Mouse (Mus musculus) left cerebral cortex, adult 18-20 months (tissue): ENCODE measurements at regions not wholly inside any gene's neighbourhood (a gene's known extent, or its start where the extent isn't known, plus 50 kb on each side); places are given as distances from the start of the nearest gene placed in this dataset.
"Not testable (repeated sequence)": the region's sequence is repeated elsewhere in the genome, so short reads cannot be mapped to it uniquely, and the experiment has no call there.

ENCODE experiments used
- DNase-seq, 2 experiments: peaks; one replicate each; pipeline ENCODE4 v3.0.0; 2021 to 2022; ENCODE audit warnings: low spot score in 2 of 2, mixed read lengths in 1 of 2
- microRNA-seq, 2 experiments: library from miRNA; unstranded; fragments of <30 nt; microRNA quantifications; one replicate each; pipeline ENCODE4 v1.2.0; 2021

DNA sequence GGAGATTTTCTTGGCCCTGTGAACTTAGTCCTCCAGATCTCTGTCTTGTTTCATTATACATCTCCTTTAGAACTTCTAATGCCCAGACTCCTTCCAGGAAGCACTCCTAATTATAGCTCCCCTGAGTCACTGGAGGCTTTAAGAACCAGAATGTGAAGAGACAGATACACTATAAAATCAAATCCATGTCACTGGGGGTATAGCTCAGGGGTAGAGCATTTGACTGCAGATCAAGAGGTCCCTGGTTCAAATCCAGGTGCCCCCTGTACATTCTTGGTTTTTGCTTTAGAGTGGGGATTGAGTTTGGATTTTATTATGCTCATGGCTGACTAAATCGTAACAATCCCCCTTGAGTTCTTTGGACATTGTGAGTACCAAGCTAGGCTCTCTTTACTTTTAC is 62.4 kb upstream of the Acpp start:
- DNase-seq = no peak

GRCm38 (mm10) chr9:104398484-104398883 is 60.9 kb upstream of the Acpp start:
- DNase-seq = not testable (repeated sequence)

DNA sequence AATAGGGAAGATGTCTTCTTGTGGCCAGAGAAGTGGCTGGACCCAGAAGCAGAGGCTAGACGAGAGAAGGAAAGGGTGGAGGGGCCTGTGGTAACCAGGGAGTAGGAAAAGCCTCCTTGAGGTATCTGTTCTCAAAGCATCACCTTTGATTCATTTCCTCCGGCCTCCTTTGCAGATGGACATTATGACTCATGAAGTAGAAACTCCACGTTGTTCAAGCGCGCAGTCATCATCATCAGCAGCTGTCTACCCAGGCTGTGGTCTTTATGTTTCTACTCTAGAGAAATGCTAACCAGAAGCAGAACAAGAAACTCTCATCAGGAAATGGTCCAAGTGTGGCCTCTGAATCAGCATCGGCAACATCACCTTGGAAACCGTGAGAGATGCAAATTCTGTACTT is 50.3 kb upstream of the Acpp start:
- DNase-seq = no peak

Small RNA genes lying in the stretch of these regions (microRNA-seq; reads per million reads assigned to microRNA genes)
- gene Mir2136 = 0 reads per million in 2 experiments
